In the genomic region with DNA sequence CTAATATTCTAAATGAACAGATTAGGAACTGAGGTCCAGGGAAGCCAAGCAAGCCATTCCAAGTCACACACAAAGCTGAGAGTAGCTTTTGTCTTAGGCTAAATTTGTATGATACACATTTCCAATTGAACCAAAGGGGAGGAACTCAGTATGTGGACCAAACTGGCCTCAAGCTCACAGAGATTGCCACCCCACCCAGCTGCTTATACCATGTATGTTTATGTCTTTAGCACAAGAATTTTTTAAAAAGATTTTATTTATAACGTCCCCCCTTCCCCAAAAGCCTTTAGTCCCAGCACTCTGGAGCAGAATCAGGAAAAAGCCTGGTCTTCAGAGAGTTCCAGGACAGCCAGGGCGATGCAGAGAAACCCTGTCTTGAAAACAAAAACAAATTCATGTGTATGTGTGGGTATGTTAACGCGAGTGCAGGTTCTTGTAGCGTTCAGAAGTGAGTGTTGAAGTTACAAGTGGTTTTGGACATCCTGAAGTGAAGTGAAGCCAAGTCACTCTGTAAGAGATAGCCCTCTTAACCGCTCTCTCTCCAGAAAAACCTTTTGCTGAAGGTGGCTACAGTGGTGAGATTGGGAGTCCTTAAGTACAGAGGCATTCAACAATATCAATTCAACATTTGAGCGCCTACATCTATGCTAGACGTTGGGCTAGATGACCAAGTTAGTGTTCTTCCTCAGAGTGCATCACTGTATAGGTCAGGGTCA, we compare ENCODE assay signal across 8 mouse cellular contexts. TPM values are rescaled to one million over a fixed set of nuclear protein-coding genes. Genes with fewer than 3 reads are reported as not detected.
DNase-seq lines count a peak whose midpoint lies in the region; ATAC-seq lines count a peak whose summit lies in the region.

No protein-coding gene starts in this region.

- no peak for ATAC-seq in heart, embryonic 15.5 days (replicated peaks; ENCODE audit: insufficient number of reproducible peaks, insufficient read depth, low FRiP score, low read depth)
- no peak for ATAC-seq in hindbrain, embryonic 13.5 days (ENCODE audit: low FRiP score)
- no peak for ATAC-seq in midbrain, embryonic 11.5 days (ENCODE audit: low FRiP score)
- ATAC-seq in granulocyte monocyte progenitor cell, adult 5-6 weeks (replicated peaks; ENCODE audit: poor library complexity, severe bottlenecking), result no peak
- ATAC-seq in cerebellum, adult (ENCODE audit: insufficient number of reproducible peaks, low FRiP score, low TSS enrichment), result no peak

- peak overlapping the region; percentile 100 for H3K4me3 ChIP-seq in heart, embryonic 15.5 days
- H3K4me3 ChIP-seq in brown adipose tissue, adult 24 weeks (ENCODE audit: insufficient read depth, low read depth, low read length), result peak overlapping the region; percentile 84; the same call in 1 of the 2 replicates
- peak overlapping the region; percentile 88 for H3K4me3 ChIP-seq in hindbrain, embryonic 13.5 days
- peak overlapping the region; percentile 83 for H3K4me3 ChIP-seq in midbrain, embryonic 11.5 days (ENCODE audit: low read depth, low read length)

- 27% methylated on average over 8 of the region's 8 CpGs for WGBS in heart, embryonic 15.5 days
- WGBS in hindbrain, embryonic 13.5 days, result 41% methylated on average over 8 of the region's 8 CpGs
- WGBS in midbrain, embryonic 11.5 days, result 43% methylated on average over 8 of the region's 8 CpGs

- H3K27ac ChIP-seq in heart, embryonic 15.5 days, result no peak overlapping the region
- H3K27ac ChIP-seq in brown adipose tissue, adult 24 weeks (replicated peaks; ENCODE audit: low read depth, low read length), result no peak overlapping the region
- H3K27ac ChIP-seq in hindbrain, embryonic 13.5 days, result peak overlapping the region; percentile 99
- H3K27ac ChIP-seq in midbrain, embryonic 11.5 days (ENCODE audit: low read depth, low read length), result peak overlapping the region; percentile 95; the same call in 1 of the 2 replicates

- H3K4me1 ChIP-seq in heart, embryonic 15.5 days (replicated peaks), result peaks cover 12% of the 10 kb centered on the region
- no peaks in the 10 kb centered on the region for H3K4me1 ChIP-seq in brown adipose tissue, adult 24 weeks (ENCODE audit: control insufficient read depth, insufficient read depth, insufficient read length, low read length)
- peaks cover 20% of the 10 kb centered on the region for H3K4me1 ChIP-seq in hindbrain, embryonic 13.5 days (replicated peaks)
- peaks cover 7% of the 10 kb centered on the region for H3K4me1 ChIP-seq in midbrain, embryonic 11.5 days (ENCODE audit: control insufficient read depth, insufficient read depth, low read length)

- H3K27me3 ChIP-seq in heart, embryonic 15.5 days, result no peaks in the 10 kb centered on the region
- H3K27me3 ChIP-seq in hindbrain, embryonic 13.5 days, result no peaks in the 10 kb centered on the region
- H3K27me3 ChIP-seq in midbrain, embryonic 11.5 days (ENCODE audit: control insufficient read depth, insufficient read depth, low read length), result no peaks in the 10 kb centered on the region

- no peaks in the 10 kb centered on the region for H3K9me3 ChIP-seq in heart, embryonic 15.5 days (replicated peaks)
- no peaks in the 10 kb centered on the region for H3K9me3 ChIP-seq in hindbrain, embryonic 13.5 days
- no peaks in the 10 kb centered on the region for H3K9me3 ChIP-seq in midbrain, embryonic 11.5 days (ENCODE audit: control insufficient read depth, low read length)

- H3K36me3 ChIP-seq in heart, embryonic 15.5 days, result no peaks in the 10 kb centered on the region
- H3K36me3 ChIP-seq in hindbrain, embryonic 13.5 days, result no peaks in the 10 kb centered on the region
- H3K36me3 ChIP-seq in midbrain, embryonic 11.5 days (ENCODE audit: control insufficient read depth, insufficient read depth, low read length), result no peaks in the 10 kb centered on the region

- DNase-seq in heart, postnatal 14 days, result no peak
- DNase-seq in midbrain, embryonic 11.5 days (ENCODE audit: low spot score, missing footprints), result no peak
- no peak for DNase-seq in adrenal gland, adult 18-20 months (ENCODE audit: low spot score in 2 of 2)

- peak overlapping the region; percentile 99 for H3K9ac ChIP-seq in heart, embryonic 15.5 days
- H3K9ac ChIP-seq in hindbrain, embryonic 13.5 days, result peak overlapping the region; percentile 99
- peak overlapping the region; percentile 96 for H3K9ac ChIP-seq in midbrain, embryonic 11.5 days (ENCODE audit: low read length)

- peak overlapping the region; percentile 90 for H3K4me2 ChIP-seq in heart, embryonic 15.5 days
- peak overlapping the region; percentile 71 for H3K4me2 ChIP-seq in hindbrain, embryonic 13.5 days
- H3K4me2 ChIP-seq in midbrain, embryonic 11.5 days, result peak overlapping the region; percentile 77

- intact Hi-C loops in heart, postnatal 14 days (cut with DNase I), result no loop called here

RNA-seq across cellular contexts. Expression of a gene that starts 0.9 kb away (rescaled TPM):
- polyA plus RNA-seq in heart, embryonic 15.5 days (2015; fragmentation: Nextera tagmentation; extraction: Ambion mirVana), result 15.0 and 16.7 TPM in 2 replicates
- total RNA-seq in heart, postnatal 14 days (2021), result 10 to 100 TPM; 44.1 to 48.3 TPM
- 11.6 and 15.5 TPM in 2 replicates for polyA plus RNA-seq in brown adipose tissue, adult 24 weeks (2012; ENCODE audit: insufficient read depth, insufficient read length, missing spikeins)
- polyA plus RNA-seq in hindbrain, embryonic 13.5 days (2015; fragmentation: Nextera tagmentation; extraction: Ambion mirVana), result 47.8 and 48.9 TPM in 2 replicates
- polyA plus RNA-seq in midbrain, embryonic 11.5 days (2014; fragmentation: Nextera tagmentation; extraction: Ambion mirVana), result 34.8 and 37.0 TPM in 2 replicates
- total RNA-seq in granulocyte monocyte progenitor cell, adult 5-6 weeks (2014; fragmentation: Nextera tagmentation), result 37.7 and 48.6 TPM in 2 replicates
- total RNA-seq in granulocyte monocyte progenitor cell, adult 5-6 weeks (2017), result 51.1 and 58.0 TPM in 2 replicates
- total RNA-seq in adrenal gland, adult 18-20 months (2021), result 10 to 100 TPM; 35.1 to 35.4 TPM

Comparison
In these comparisons a context has a peak if more than half of its experiments do, and no peak if none do; other contexts are left out.
1. H3K27ac ChIP-seq: peak in hindbrain, embryonic 13.5 days (single experiment) and midbrain, embryonic 11.5 days (single experiment); none in heart, embryonic 15.5 days (single experiment) and brown adipose tissue, adult 24 weeks (single experiment).
2. Peak in every context shown above with its lines, with median percentiles within 50 percentile points of each other: H3K4me2 ChIP-seq, H3K4me3 ChIP-seq and H3K9ac ChIP-seq.